Mouse (Mus musculus) adipocyte (in vitro differentiated cells): ENCODE results near the gene Dtnbp1.

Experiments used
- DNase-seq: peaks from one replicate; pipeline ENCODE4 v3.0.0-alpha.2; 2016; ENCODE audit warnings: low spot score

The Dtnbp1 gene

DNA sequence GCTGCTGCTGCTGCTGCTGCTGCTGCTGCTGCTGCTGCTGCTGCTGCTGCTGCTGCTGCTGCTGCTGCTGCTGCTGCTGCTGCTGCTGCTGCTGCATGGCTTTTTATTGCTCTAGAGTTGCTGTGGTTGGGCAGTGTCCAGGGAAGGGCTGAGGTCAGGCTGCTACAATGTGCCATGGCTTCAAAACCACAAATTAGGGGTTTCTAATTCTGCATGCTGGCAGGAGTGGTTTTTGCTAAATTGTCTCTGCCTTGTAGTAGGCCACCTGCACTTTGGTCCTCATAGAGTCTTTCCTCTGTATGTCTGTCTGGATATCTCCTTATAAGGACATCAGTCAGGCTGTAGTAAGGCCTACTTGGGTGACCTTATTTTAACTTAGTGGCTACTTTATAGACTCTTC, 98.5 kb downstream of the Dtnbp1 start:
- no peak for DNase-seq

DNA sequence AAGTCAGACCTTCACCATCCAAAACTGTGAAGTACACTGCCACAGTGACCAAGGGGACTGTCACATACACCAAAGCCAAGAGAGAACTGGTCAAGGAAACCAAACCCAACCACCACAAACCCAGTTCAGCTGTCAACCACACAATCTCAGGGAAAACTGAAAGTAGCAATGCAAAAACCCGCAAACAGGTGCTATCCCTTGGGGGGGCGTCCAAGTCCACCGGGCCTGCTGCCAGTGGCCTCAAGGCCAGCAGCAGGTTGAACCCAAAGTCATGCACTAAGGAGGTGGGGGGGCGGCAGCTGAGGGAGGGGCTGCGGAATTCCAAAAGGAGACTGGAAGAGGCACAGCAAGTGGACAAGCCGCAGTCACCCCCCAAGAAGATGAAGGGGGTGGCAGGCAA, 99.6 kb downstream of the Dtnbp1 start:
- no peak for DNase-seq

GRCm38 (mm10) chr13:44896211-44896610, 105.7 kb downstream of the Dtnbp1 start:
- no peak for DNase-seq

DNA sequence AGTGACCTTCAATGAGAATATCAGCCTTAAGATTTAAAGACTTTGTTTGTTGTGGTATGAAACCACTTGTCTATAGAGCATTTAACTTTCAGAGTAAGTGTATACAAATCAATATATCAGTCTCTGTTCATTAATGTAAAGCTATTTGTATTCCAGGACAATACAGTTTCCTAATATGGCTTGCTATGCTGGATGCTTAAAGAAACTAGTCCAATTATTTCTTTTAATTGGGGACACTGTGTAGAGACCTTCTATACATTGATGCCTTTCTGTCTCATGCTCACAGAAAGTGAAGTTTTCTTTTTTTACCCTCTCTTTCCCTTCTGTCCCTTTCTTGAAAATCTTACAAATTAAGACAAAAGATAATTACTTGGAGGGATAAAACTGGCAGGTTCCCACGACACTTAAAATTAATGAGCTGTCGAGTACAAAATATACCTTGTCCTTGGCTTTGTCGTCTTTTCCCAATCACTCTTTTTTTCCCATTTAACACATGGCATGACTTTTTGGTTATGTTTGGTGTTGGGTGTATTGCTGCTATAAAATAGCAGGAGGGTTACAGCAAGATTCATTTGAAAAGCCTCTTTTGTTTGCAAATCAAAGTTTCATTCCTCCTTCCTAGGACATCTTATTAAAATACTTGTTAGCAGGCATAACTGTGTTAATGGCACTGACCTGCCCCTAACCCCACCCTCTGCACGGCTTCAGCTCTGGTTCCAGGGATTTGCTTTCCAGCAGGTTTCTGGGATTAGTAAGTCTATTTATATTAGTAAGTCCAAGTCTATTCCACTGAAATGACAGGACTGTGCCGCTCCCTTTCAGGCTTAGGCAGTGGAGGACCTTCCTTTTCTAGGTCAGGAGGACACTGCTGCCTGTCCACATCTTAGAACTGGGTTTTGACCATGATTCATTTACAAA, 109.9 kb downstream of the Dtnbp1 start:
- DNase-seq, result no peak

GRCm38 (mm10) chr13:44890612-44891011, 111.3 kb downstream of the Dtnbp1 start:
- DNase-seq, result no peak

DNA sequence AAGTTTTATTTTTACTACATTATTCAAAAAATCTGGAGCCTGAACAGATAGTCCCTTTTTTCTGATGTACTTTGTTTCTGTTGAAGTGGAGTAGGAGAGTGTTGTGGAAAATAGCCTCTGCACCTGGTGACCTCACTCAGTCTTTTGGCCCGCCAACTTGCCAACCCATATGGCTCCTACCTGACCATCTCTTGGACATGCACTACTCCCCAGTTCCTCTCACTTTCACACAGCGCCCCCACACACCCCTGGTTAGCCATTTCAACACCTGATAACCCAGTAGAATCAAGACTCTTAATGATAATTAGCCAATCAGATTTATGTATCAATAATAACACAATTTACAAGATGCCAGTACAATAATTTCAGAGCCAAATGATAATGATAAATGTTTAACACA, 115.7 kb downstream of the Dtnbp1 start:
- DNase-seq, result no peak

GRCm38 (mm10) chr13:44881001-44881400, 120.9 kb downstream of the Dtnbp1 start:
- DNase-seq, result peak; percentile 20

DNA sequence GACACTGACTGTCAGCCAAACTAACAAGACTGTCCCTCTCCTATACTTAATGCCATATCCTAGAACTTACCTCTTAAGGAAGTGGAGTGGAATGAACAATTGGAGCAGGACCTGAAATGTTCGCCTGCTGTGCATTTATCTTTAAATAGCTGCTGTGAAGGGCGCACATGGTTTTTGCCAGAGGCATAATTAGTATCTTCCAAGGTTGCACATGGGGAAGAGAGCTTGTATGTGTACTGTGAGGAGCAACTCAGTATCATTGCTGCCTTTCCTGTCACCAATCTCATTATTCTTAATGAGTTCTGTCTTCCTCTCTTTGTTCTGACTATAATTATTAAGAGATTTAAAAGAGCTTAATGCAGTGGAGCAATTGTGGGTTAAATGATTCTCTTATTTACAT, 125.1 kb downstream of the Dtnbp1 start:
- no peak for DNase-seq
